Mouse (Mus musculus) erythroblast, embryonic 14.5 days (primary cell): ENCODE measurements around the gene Gm5134.

Experiments
- GATA1 ChIP-seq: IDR thresholded peaks from 2 replicates; pipeline ENCODE4 v1.6.1; 2012; ENCODE audit warnings: low read length, inconsistent platforms, mixed read lengths
- TAL1 ChIP-seq: IDR thresholded peaks from 3 replicates; pipeline ENCODE4 v1.6.1; 2012; ENCODE audit warnings: low read length, inconsistent platforms, mixed read lengths

DNA sequence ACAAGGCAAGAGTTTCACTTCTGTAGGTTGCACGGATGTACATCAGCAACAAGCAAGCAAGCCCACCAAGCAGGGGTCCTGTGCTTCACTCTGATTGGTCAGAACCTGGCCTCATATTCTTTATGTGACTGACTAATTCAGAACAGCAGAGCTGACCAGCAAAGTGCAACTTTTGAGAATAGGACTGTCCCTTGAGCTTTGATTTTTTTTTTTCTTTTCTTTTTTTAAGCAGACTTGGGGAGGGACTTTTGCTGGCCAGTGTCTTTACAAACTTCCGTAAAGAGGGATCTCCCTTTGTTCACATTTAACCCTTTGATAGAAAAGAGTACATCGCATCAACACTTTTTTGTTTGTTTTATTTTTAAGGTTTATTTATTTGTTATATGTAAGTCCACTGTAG lies 55.5 kb downstream of the Gm5134 start:
- TF ChIP-seq GATA1 (no peak), TAL1 (no peak)
